Mouse (Mus musculus): ENCODE results near the gene Coro7.
A peak's percentile ranks its signal among the peaks of the same experiment; 100 is the strongest.
"Not testable (repeated sequence)": the region's sequence is repeated elsewhere in the genome, so short reads cannot be mapped to it uniquely, and the experiment has no call there.

Coro7 gene

DNA sequence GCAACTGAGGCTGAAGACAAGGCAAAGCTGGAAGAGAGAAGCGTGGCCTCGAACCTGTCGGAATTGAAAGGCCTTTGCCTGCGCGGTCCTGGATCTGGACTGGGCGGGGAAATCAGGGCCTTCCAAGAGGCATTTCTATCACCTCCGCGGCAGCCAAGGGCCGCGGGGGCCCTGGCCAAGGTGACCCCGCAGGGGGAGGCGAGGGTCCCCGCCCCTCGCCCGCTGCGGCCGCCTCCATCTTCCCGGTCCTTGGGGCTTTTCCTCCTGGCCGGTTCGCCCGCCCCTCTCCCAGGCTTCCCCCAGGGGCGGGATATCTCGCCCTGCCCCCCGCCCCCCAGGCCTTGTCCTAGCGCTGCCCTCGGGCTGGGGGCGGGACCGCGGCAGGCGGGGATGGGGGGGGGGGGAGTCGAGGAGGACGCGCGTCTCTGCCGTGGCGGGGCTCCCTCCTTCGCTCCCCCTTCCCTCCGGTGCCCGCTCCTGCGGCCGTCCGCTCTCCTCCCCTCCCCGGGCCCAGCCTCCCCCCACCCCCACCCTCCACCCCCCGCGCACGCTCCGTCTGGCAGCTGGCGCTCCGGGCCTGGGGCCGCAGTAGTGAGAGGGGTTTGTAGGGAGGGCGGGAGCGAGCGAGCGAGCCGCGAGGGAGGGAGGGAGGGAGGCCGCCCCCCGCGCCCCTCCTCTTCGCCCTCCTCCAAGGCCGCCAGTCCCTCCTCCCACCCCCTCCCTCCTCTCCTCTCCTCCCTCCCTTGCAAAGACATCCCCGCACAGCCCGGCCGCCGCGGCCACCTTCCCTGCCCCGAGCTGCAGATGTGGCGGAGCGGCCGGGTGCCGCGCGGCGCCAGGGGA is 85.4 kb downstream of the Coro7 start, which contains the start of gene Glis2:
Gene Glis2, plus strand, starts transcription at position 743 of the 843 bp plus-strand sequence.
- DNase-seq: peak; percentile 76 to 89

DNA sequence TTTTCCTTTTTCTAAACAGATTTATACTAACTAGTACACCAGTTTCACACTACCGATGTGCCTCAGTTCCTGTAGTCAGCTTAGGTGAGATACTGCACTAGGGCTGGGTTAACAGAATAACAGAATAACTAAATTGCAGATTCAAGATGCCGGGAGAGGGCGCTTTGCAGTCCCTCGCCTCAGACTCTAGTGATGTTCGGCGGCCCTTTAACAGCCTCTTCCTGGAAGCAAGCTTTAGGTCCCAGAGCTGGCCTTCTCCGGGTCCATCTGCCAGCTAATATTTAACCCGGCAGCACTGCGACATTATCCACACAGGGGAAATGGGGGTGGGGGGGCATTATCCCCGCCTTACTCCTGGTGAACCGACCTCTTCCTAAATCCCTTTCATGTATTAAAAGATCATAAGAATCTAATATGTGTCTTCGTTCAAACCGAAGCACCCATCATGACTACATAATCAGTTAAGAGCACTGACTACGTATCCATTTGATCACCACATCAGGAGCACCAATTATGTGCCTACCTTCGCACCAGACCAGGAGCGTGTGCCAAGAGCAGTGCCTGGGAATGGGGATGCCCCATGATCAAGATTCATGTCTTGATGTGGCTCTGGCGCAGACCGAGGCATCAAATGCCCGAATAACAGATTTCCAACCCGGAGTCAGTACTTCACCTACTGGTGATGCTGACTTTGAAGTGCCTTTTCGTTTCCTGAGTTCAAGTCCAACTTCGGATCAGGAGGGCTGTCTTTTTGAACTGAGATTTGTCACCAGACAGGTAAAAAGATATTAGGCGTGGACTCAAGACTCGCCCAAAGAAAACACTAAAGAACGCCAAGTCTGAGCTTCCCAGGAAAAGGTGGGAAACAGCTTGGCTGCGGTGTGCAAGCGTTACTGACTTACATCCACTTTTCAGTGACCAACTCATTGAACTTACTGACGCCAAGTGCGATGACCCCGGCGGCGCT is 86.4 kb downstream of the Coro7 start:
- DNase-seq: peak; percentile 63 to 75

DNA sequence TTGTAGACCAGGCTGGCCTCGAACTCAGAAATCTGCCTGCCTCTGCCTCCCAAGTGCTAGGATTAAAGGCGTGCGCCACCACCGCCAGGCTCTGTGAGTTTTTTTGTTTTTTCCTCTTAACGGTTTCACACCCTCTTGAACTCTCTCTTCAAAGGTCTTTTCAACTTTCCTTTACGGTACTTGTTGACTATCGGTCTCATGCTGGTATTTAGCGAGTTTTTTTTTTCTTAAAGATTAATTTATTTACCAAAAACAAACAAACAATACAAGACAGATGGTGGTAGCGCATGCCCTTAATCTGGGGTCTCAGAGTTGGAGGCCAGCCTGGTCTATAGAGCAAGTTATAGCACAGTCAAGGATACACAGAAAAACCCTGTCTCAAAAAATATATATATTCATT is 89.3 kb downstream of the Coro7 start:
- DNase-seq: no peak

DNA sequence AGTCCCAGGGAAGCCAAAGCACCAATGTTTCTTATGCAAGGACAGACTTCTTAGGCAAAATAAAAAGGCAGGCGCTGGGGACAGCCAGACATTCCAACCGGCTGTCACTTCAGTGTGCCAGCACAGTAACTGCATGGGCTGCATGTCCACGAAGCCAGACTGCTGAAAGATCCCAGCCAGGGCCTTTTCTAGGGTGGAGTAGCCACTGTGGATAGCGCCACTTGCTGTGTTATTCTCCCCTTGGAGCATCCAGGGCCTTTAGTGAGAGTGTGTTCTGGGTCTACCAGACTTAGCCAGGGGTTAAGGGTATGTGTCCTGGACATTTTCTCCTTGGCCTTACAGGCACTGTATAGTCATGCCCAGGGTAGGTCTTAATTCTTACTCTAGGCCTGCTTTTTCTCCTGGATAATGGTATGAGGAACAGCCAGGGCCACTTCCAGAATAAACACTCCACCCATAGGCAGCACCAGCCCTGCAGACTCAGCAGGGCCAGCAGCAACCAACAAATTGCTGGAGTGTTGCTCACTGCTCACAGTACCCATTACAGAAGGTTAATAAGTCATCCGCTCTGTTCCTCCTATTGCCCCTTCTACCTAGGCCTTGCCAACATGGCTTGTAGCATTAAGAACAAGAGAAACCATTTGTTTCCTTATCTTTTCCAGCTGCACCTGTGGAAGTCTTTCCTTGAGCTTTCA is 91.9 kb downstream of the Coro7 start:
- DNase-seq: peak; percentile 42 to 57

DNA sequence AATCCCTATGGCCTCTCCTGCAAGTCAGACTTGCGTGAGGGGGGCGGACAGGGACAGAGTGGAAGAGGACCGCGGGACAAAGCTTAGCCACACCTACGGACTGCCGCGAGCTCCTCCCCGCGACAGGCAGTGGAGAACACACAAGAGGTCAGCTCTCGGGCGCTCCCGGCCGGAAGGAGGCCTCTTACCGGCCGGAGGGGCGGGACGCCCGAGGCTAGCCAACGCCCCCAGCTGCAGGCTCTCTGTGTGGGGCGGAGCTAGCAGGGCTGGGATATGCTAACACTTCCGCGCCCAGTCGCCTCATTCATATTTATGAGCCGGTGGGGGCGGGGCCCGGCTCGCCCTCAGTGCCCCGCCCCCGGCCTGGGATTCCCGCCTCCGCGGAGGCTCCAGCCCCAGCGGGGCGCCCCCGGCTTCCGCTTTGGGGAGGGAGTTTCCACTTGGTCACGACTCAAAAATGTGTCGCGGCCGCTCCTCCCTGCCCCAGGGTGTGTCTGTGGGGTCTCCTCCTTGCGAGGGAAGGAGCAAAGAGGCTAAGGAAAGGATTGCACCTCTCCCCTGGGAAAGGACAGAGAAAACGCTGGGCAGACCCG is 93.0 kb downstream of the Coro7 start:
- peak; percentile 99 to 100 for DNase-seq

DNA sequence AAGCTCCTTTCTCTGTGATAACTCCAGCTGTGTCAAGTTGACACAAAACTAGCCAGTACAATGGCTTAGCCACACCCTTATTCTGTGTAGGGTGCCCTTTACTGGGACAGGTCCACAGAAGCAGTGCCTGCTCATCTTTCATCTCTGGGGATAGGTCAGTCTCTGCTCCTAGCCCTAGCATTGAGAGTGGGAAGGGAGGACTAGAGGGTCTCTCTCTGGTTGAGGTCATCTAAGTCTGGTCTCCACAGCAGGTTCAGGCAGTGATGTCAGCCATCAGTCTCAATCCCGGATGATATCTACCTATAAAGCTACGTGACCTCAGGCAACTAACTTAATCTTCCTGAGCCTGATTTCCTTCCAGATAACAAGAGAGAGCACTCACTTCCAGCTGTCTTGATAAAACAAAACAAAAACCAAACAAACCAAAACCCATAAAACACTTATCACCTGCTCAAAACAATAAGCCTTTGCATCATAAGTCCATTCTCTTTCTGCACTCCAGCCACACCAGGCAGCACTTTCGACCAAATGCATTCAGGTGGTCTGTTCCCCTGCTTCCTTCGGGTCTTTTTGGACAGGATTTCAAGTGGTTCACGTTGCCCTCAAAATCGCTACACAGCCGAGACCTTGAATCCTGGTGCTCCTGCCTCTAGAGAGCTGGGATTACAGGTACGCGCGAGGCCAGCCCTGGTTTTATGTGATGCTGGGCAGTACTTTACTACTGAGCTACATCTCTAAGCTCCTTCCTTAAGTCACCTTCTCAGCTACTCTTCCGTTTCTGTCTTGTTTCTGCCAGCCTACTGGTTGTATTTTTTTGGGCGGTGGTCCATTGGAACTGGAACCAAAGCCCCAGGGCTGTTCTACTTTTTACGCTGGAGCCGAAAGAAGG is 93.7 kb downstream of the Coro7 start:
- DNase-seq: no peak

DNA sequence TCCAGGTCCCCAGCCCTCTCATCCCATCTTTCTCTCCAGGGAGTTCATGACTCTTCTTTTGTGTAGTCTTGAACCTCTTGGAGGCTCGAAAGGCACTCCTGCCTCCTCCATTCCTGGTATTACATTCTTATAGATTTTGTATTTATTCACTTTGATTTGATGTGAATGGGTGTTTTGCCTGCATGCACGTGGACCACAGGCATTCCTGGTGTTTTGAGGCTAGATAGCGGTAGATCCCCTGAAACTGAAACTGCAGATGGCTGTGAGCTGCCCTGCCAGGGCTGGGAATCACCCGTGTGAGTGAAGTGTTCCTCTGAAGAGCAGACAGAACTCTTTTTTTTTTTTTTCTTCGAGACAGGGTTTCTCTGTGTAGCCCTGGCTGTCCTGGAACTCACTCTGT is 95.1 kb downstream of the Coro7 start:
- no peak for DNase-seq

DNA sequence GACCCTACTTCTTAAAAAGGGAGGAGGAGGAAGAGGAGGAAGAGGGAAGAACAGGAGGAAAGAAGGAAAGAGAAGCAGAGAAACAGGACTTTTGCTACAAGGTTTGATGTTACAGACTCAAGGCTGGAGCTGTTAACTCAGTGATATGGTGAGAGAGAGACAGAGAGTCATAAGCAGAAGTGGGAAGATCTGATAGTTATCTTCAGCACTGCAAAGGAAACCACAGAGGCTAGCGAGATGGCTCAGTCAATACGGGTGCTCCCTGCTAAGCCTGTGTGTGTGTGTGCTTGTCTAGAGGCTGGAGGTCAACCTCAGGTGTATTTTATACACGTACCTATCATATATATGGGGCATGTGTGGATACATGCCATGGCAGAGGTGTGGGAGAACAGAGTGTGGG is 95.8 kb downstream of the Coro7 start:
- no peak for DNase-seq

DNA sequence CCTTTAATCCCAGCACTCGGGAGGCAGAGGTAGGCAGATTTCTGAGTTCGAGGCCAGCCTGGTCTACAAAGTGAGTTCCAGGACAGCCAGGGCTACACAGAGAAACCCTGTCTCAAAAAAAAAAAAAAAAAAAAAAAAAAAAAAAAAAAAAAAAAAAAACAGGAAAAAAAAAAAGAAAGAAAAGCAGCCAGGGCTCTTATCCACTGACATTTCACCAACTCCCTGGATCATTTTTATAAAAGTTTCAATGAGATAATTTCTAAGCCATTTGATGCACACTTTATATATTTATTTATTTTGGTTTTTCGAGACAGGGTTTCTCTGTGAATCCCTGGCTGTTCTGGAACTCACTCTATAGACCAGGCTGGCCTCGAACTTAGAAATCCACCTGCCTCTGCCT is 98.4 kb downstream of the Coro7 start:
- not testable (repeated sequence) for DNase-seq

DNA sequence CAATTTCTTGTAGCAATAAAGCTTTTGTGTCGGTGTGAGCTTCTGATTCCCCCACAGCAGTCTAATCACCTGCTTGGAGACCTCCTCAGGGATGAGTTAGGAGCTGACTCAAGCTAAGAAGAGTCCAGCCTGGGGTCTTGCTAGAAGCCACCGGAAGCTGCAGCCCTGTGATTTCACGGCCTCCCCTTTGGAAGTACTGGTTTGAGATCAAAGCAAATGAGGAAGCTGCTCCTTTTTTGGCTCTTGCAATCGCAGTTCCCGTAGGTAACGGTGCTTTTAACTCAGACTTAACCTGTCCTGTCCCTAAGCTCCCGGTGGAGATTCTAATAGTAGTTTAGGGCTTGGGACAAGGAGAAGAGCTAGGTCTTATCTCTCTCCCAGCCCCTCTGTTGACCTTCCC is 100.9 kb downstream of the Coro7 start:
- DNase-seq: no peak

DNA sequence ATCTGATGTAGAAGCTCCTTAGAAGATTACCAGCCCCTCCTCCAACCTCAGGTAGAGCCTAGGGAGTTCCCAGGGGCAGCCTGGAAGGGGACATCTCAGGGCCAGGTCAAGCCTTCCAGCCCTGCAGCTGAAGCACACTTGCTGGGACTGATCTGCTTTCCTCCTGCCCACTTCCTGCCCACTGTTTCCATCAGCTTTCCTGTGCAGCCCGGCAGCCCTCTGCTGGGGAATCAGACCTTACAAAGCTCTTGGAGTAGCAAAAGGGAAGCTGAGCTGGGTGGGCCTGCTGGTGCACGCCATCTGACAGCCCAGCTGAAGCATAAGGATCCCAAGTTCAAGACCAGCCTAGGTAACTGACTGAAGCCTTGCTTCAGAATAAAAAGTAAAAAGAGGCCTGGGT is 102.7 kb downstream of the Coro7 start:
- no peak for DNase-seq

Data from lung, postnatal 4 days (tissue).